Mouse (Mus musculus): ENCODE data around the gene Tshz2. TPM values are rescaled to one million over a fixed set of nuclear protein-coding genes. Genes with fewer than 3 reads are reported as not detected.
"Not testable (repeated sequence)": the region's sequence is repeated elsewhere in the genome, so short reads cannot be mapped to it uniquely, and the experiment has no call there.

The Tshz2 gene
- polyA plus RNA-seq, 1 experiment = 42.1 TPM

- no peak for DNase-seq (ENCODE audit: low spot score)
Measured at GRCm38 (mm10) chr2:169812055-169812454, 179.2 kb downstream of the Tshz2 start.

GRCm38 (mm10) chr2:169812940-169813339, 180.1 kb downstream of the Tshz2 start:
- no peak for DNase-seq (ENCODE audit: low spot score)

- no peak for DNase-seq (ENCODE audit: low spot score)
Measured at GRCm38 (mm10) chr2:169814351-169814750, 181.5 kb downstream of the Tshz2 start.

- DNase-seq (ENCODE audit: low spot score) = no peak
Measured at GRCm38 (mm10) chr2:169814757-169815156, 181.9 kb downstream of the Tshz2 start.

- DNase-seq (ENCODE audit: low spot score) = no peak
Measured at GRCm38 (mm10) chr2:169821021-169821441, 188.2 kb downstream of the Tshz2 start.

- DNase-seq (ENCODE audit: low spot score) = no peak
Measured at GRCm38 (mm10) chr2:169825908-169826307, 193.1 kb downstream of the Tshz2 start.

GRCm38 (mm10) chr2:169826316-169826715, 193.5 kb downstream of the Tshz2 start:
- DNase-seq (ENCODE audit: low spot score) = no peak

GRCm38 (mm10) chr2:169826833-169827232, 194.0 kb downstream of the Tshz2 start:
- DNase-seq (ENCODE audit: low spot score) = no peak

GRCm38 (mm10) chr2:169832184-169832583, 199.4 kb downstream of the Tshz2 start:
- no peak for DNase-seq (ENCODE audit: low spot score)

GRCm38 (mm10) chr2:169833638-169834037, 200.8 kb downstream of the Tshz2 start:
- DNase-seq (ENCODE audit: low spot score) = no peak

GRCm38 (mm10) chr2:169834602-169835001, 201.8 kb downstream of the Tshz2 start:
- no peak for DNase-seq (ENCODE audit: low spot score)

- no peak for DNase-seq (ENCODE audit: low spot score)
Measured at GRCm38 (mm10) chr2:169837031-169837605, 204.3 kb downstream of the Tshz2 start.

GRCm38 (mm10) chr2:169838521-169838920, 205.7 kb downstream of the Tshz2 start:
- no peak for DNase-seq (ENCODE audit: low spot score)

- no peak for DNase-seq (ENCODE audit: low spot score)
Measured at GRCm38 (mm10) chr2:169841442-169841841, 208.6 kb downstream of the Tshz2 start.

- DNase-seq (ENCODE audit: low spot score) = no peak
Measured at GRCm38 (mm10) chr2:169842494-169842893, 209.7 kb downstream of the Tshz2 start.

GRCm38 (mm10) chr2:169843553-169843952, 210.7 kb downstream of the Tshz2 start:
- DNase-seq (ENCODE audit: low spot score) = no peak

GRCm38 (mm10) chr2:169849077-169849476, 216.3 kb downstream of the Tshz2 start:
- DNase-seq (ENCODE audit: low spot score) = peak; percentile 27

- no peak for DNase-seq (ENCODE audit: low spot score)
Measured at GRCm38 (mm10) chr2:169849541-169849940, 216.7 kb downstream of the Tshz2 start.

GRCm38 (mm10) chr2:169851606-169852005, 218.8 kb downstream of the Tshz2 start:
- DNase-seq (ENCODE audit: low spot score) = no peak

- DNase-seq (ENCODE audit: low spot score) = no peak
Measured at GRCm38 (mm10) chr2:169854491-169854890, 221.7 kb downstream of the Tshz2 start.

- not testable (repeated sequence) for DNase-seq (ENCODE audit: low spot score)
Measured at GRCm38 (mm10) chr2:169857041-169857440, 224.2 kb downstream of the Tshz2 start.

GRCm38 (mm10) chr2:169859078-169859855, 226.5 kb downstream of the Tshz2 start:
- no peak for DNase-seq (ENCODE audit: low spot score)

GRCm38 (mm10) chr2:169860895-169861294, 228.1 kb downstream of the Tshz2 start:
- no peak for DNase-seq (ENCODE audit: low spot score)

Measured in urinary bladder, adult 2 months (tissue).